Mouse (Mus musculus): ENCODE measurements at regions not wholly inside any gene's neighbourhood (a gene's known extent, or its start where the extent isn't known, plus 50 kb on each side); places are given as distances from the start of the nearest gene placed in this dataset.

DNA sequence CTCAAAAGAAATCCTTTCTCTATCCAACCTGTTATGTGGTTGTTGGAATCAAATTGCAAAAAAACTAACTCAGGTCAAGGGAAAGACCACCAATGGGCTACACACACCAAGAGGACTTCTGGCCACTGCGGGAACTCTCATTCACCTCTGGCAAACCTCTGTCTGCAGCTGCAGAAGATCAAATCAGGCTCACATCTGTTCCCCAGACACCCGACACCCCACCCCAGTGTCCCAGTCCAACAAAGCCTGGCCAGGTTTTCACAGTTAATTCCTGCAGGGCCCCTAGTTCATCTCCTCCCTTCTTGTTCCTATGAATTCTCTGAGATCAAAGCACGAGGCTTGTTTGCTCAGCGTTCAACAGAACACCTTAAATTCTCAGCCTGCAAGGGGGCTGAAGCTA, 82.0 kb upstream of the Rgma start:
- ATAC-seq: no peak
- no peaks in the 10 kb centered on the region for H3K4me1 ChIP-seq (ENCODE audit: control insufficient read depth, insufficient read depth, low read depth, low read length)
- 78% methylated on average over 4 of the region's 4 CpGs for WGBS
- H3K36me3 ChIP-seq (ENCODE audit: control insufficient read depth, insufficient read depth, low read length): no peaks in the 10 kb centered on the region
- no peak overlapping the region for H3K27ac ChIP-seq (ENCODE audit: low read depth, low read length)
- H3K9ac ChIP-seq (ENCODE audit: low read depth, low read length): no peak overlapping the region
- peaks cover 3% of the 10 kb centered on the region for H3K9me3 ChIP-seq (ENCODE audit: control insufficient read depth, low read length)
- H3K4me2 ChIP-seq (ENCODE audit: low read length): no peak overlapping the region
- no peaks in the 10 kb centered on the region for H3K27me3 ChIP-seq (replicated peaks; ENCODE audit: control insufficient read depth, insufficient read depth, low read length)
- H3K4me3 ChIP-seq (ENCODE audit: low read length): no peak overlapping the region

DNA sequence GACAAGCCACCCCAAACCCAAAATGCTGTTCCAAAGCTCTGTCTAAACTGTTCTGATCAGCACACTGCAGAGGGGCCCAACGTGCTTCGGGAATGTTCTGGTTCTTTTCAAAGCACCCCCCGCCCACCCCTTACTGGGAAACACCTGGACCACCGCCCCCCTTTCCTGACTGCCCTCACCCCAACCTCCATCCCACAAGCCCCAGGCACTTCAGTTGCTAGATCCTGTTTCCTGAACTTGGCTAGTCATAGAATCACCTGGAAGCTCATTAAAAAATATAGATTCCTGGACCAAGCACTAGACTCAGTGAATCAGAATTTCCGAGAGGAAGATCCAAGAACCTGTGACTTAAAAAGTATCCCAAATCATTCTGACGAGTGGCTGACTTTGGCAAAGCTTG, 80.9 kb upstream of the Rgma start:
- Histone ChIP-seq H3K4me2 (ENCODE audit: low read length) (no peak overlapping the region), H3K36me3 (ENCODE audit: control insufficient read depth, insufficient read depth, low read length) (no peaks in the 10 kb centered on the region), H3K27me3 (replicated peaks; ENCODE audit: control insufficient read depth, insufficient read depth, low read length) (no peaks in the 10 kb centered on the region), H3K4me1 (ENCODE audit: control insufficient read depth, insufficient read depth, low read depth, low read length) (no peaks in the 10 kb centered on the region), H3K27ac (ENCODE audit: low read depth, low read length) (no peak overlapping the region), H3K9me3 (ENCODE audit: control insufficient read depth, low read length) (peaks cover 3% of the 10 kb centered on the region), H3K4me3 (ENCODE audit: low read length) (no peak overlapping the region), H3K9ac (ENCODE audit: low read depth, low read length) (no peak overlapping the region)
- 87% methylated on average over 6 of the region's 6 CpGs for WGBS
- no peak for ATAC-seq

DNA sequence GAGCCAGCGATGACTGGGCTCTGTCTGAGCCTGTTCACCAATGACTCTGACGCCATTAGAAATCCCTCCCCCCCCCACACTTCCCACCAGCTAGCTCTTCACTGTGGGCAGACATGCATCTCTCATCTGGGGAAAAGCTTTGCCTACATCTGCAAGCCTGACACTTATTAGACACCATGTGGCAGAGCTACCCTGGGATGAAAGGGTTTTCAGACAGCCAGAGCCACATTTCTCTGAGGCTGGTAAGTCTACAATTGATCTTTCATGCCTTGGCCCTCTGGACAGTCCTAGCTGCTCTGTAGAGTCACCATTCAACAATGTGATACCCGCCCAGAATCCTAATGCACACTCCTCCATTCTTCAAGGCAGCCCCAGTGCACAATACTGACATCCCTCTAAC, 72.8 kb upstream of the Rgma start:
- whole genome bisulfite sequencing: 32% methylated on average over 3 of the region's 3 CpGs
- no peaks in the 10 kb centered on the region for H3K27me3 ChIP-seq (replicated peaks; ENCODE audit: control insufficient read depth, insufficient read depth, low read length)
- H3K9me3 ChIP-seq (ENCODE audit: control insufficient read depth, low read length): no peaks in the 10 kb centered on the region
- no peak overlapping the region for H3K4me2 ChIP-seq (ENCODE audit: low read length)
- H3K9ac ChIP-seq (ENCODE audit: low read depth, low read length): no peak overlapping the region
- no peaks in the 10 kb centered on the region for H3K36me3 ChIP-seq (ENCODE audit: control insufficient read depth, insufficient read depth, low read length)
- H3K27ac ChIP-seq (ENCODE audit: low read depth, low read length): peak overlapping the region; percentile 67
- ATAC-seq: peak; percentile 91
- H3K4me1 ChIP-seq (ENCODE audit: control insufficient read depth, insufficient read depth, low read depth, low read length): peaks cover 15% of the 10 kb centered on the region
- H3K4me3 ChIP-seq (ENCODE audit: low read length): no peak overlapping the region

DNA sequence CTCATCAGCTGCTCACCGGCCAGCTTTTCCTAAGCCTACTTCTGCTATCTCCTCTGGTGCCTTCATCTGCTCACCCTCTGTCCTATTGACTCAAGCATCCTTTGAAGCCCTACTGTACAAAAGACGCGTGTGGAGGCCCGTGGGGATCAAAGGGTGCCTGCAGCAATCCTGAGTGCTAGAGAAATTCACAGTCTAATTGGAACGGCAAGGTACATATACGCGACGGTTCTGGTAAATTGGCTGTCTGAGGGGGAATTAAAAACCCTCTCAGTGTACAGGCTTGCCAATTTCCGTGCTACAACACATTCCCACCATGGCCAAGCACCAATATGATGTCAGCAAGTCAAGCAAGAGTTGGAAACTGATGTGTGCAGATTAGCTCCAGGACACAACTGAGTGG, 71.5 kb upstream of the Rgma start:
- no peaks in the 10 kb centered on the region for H3K27me3 ChIP-seq (replicated peaks; ENCODE audit: control insufficient read depth, insufficient read depth, low read length)
- H3K36me3 ChIP-seq (ENCODE audit: control insufficient read depth, insufficient read depth, low read length): no peaks in the 10 kb centered on the region
- H3K27ac ChIP-seq (ENCODE audit: low read depth, low read length): no peak overlapping the region
- ATAC-seq: no peak
- WGBS: 21% methylated on average over 9 of the region's 9 CpGs
- no peak overlapping the region for H3K4me2 ChIP-seq (ENCODE audit: low read length)
- no peaks in the 10 kb centered on the region for H3K9me3 ChIP-seq (ENCODE audit: control insufficient read depth, low read length)
- H3K9ac ChIP-seq (ENCODE audit: low read depth, low read length): no peak overlapping the region
- peaks cover 15% of the 10 kb centered on the region for H3K4me1 ChIP-seq (ENCODE audit: control insufficient read depth, insufficient read depth, low read depth, low read length)
- H3K4me3 ChIP-seq (ENCODE audit: low read length): no peak overlapping the region

DNA sequence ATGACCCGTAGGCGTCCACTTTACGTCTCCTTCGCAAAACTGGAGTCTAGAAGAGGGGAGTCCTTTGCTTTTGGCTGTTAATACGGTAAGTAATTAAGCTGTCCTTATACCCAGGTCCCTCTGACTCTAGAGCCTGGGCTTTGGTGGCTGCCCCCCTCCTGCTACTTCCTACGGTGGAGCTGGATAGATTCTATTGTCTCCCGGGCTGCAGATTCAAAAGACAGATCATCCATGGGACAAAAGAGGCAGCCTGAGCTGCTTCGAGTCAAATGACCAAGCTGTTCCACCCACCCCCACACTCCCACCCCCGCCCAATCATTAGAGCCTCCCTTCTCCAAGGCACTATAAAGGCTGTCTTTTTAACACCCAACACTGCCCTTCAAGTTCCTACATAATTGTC, 70.5 kb upstream of the Rgma start:
- H3K4me2 ChIP-seq (ENCODE audit: low read length): no peak overlapping the region
- peaks cover 15% of the 10 kb centered on the region for H3K4me1 ChIP-seq (ENCODE audit: control insufficient read depth, insufficient read depth, low read depth, low read length)
- no peak overlapping the region; the same call in 1 of the 2 replicates for H3K9ac ChIP-seq (ENCODE audit: low read depth, low read length)
- peak; percentile 27; the same call in 1 of the 2 replicates for ATAC-seq
- H3K27ac ChIP-seq (ENCODE audit: low read depth, low read length): peak overlapping the region; percentile 52; the same call in 1 of the 2 replicates
- no peaks in the 10 kb centered on the region for H3K36me3 ChIP-seq (ENCODE audit: control insufficient read depth, insufficient read depth, low read length)
- no peaks in the 10 kb centered on the region for H3K27me3 ChIP-seq (replicated peaks; ENCODE audit: control insufficient read depth, insufficient read depth, low read length)
- H3K4me3 ChIP-seq (ENCODE audit: low read length): no peak overlapping the region
- WGBS: 7% methylated on average over 9 of the region's 9 CpGs
- no peaks in the 10 kb centered on the region for H3K9me3 ChIP-seq (ENCODE audit: control insufficient read depth, low read length)

DNA sequence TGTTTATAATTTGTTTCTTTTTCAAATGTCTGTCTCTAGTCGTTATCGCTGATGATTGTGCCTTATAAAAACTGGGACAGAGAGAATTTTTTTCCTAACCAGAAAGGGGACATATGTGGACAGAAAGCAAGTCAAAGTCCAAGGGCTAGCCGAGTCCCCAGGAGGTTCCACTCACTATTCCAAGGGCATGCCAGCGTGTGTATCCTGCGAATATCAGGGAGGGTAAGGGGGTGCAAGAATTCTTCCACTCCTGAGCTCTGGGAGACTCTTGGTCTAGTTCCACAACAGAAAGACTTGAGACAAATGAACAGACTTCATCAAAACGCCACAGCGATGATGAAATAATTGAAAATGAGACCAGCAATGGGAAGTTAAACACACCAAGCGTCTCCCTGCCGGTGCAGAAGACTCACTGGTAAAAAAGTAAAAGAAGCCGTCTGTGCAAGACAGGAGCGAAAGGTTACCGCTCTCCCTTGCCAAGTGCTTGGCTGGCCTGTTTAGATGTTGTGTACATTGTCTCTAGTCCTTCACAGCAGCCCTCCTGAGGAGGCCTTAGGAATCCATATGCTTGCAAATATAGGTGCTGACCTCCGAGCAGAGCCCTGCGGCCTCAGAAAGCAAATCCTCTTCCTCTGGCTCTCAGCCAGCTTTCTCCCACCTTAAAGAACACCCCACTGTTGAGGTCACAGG, 69.9 kb upstream of the Rgma start:
- 13% methylated on average over 14 of the region's 14 CpGs for WGBS
- no peaks in the 10 kb centered on the region for H3K36me3 ChIP-seq (ENCODE audit: control insufficient read depth, insufficient read depth, low read length)
- no peak for ATAC-seq
- H3K9me3 ChIP-seq (ENCODE audit: control insufficient read depth, low read length): no peaks in the 10 kb centered on the region
- H3K27me3 ChIP-seq (replicated peaks; ENCODE audit: control insufficient read depth, insufficient read depth, low read length): no peaks in the 10 kb centered on the region
- H3K4me1 ChIP-seq (ENCODE audit: control insufficient read depth, insufficient read depth, low read depth, low read length): peaks cover 15% of the 10 kb centered on the region
- no peak overlapping the region for H3K4me2 ChIP-seq (ENCODE audit: low read length)
- no peak overlapping the region for H3K9ac ChIP-seq (ENCODE audit: low read depth, low read length)
- H3K27ac ChIP-seq (ENCODE audit: low read depth, low read length): peak overlapping the region; percentile 59
- no peak overlapping the region for H3K4me3 ChIP-seq (ENCODE audit: low read length)

DNA sequence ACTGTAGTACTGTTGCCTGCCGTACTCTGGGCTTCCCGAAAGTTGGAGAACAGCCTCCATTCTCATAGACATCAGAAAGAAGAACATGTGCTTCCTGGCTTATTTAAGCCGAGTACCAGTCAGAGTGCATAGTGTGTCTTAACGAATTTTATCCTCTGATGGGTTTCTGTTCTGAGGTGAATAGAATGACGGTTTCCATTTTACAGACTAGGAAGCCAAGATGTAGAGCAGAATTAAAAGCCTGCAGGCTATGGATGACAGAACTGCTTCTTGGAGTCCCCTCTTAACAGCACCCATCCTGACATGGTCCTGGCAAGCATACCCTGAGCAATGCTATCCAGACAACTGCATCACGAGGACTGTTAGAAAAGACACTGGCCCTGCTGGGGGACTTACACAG, 69.0 kb upstream of the Rgma start:
- WGBS: 51% methylated on average over 6 of the region's 6 CpGs

DNA sequence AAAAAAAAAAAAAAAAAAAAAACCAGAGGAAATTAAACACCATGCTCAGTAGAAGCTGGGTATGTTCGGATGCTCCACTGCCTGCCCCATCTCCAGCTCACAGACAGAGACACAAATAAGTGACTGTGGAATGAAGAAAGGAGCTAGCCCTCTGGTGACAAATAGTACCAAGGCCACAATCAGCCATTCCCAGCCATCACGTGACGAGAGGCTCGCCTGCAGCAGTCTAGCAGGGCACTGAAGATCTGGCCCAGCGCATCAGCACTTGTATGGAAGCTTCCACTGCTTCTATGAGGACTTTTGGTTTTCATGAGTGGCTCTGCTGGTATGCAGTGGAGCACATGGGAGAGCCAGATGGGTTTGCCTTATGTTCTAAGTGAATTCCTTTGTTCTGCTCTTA, 68.6 kb upstream of the Rgma start:
- no peaks in the 10 kb centered on the region for H3K27me3 ChIP-seq (replicated peaks; ENCODE audit: control insufficient read depth, insufficient read depth, low read length)
- WGBS: 42% methylated on average over 5 of the region's 5 CpGs
- ATAC-seq: no peak

More for the DNA sequence above, 69.0 kb upstream of the Rgma start:
- H3K36me3 ChIP-seq (ENCODE audit: control insufficient read depth, insufficient read depth, low read length): no peaks in the 10 kb centered on the region
- H3K4me2 ChIP-seq (ENCODE audit: low read length): no peak overlapping the region
- peaks cover 15% of the 10 kb centered on the region for H3K4me1 ChIP-seq (ENCODE audit: control insufficient read depth, insufficient read depth, low read depth, low read length)
- ATAC-seq: no peak
- no peaks in the 10 kb centered on the region for H3K9me3 ChIP-seq (ENCODE audit: control insufficient read depth, low read length)
- H3K4me3 ChIP-seq (ENCODE audit: low read length): no peak overlapping the region
- H3K27ac ChIP-seq (ENCODE audit: low read depth, low read length): no peak overlapping the region
- no peak overlapping the region for H3K9ac ChIP-seq (ENCODE audit: low read depth, low read length)
- H3K27me3 ChIP-seq (replicated peaks; ENCODE audit: control insufficient read depth, insufficient read depth, low read length): no peaks in the 10 kb centered on the region

DNA sequence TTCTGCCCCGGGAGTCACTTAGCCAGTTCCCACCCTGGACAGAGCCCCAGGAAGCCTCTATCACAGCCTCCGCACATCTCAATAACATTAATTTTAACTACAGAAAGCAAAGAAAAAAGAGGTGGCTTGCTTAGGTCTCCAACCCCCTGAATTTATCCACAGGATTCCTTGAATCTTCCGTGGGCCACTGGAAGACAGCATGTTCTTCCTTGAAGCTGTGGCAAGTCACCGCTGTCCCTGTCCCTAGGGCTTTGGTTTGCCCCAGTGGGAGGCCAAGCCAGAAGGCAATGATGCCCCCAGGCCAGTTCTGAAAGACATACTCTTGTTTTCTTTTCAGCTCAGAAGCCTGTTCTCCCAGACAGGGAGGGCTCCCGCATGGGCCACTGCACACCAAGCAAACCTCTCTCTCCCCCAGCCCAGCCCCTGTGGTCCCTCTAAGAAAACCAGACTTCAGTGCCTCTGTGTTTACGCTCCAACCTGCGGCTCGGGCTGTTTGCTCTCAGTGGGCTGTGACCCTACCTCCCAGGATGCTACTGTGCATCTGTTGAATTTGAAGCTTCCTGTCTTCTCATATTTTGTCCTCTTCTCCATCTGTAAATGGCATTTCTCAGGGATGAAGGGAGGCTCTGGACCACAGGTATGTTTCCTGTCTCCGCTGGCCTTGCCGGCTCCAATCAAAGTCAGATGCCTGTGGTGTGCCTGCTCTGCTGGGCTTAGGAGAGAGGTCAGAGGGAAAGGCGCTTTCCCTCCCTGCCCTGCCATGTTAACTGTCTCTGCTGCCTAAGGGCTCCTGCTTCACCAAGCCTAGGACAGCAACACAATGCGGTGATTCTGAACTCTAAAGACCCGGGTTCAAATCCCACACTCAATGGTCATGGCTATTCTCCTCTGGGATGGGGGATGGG, 67.5 kb upstream of the Rgma start:
- Histone ChIP-seq H3K4me3 (ENCODE audit: low read length) (no peak overlapping the region), H3K27ac (ENCODE audit: low read depth, low read length) (no peak overlapping the region), H3K9me3 (ENCODE audit: control insufficient read depth, low read length) (no peaks in the 10 kb centered on the region), H3K4me2 (ENCODE audit: low read length) (no peak overlapping the region), H3K9ac (ENCODE audit: low read depth, low read length) (no peak overlapping the region), H3K27me3 (replicated peaks; ENCODE audit: control insufficient read depth, insufficient read depth, low read length) (no peaks in the 10 kb centered on the region), H3K36me3 (ENCODE audit: control insufficient read depth, insufficient read depth, low read length) (no peaks in the 10 kb centered on the region), H3K4me1 (ENCODE audit: control insufficient read depth, insufficient read depth, low read depth, low read length) (peaks cover 15% of the 10 kb centered on the region)
- no peak for ATAC-seq
- 38% methylated on average over 13 of the region's 13 CpGs for WGBS

More for the DNA sequence above, 68.6 kb upstream of the Rgma start:
- Histone ChIP-seq H3K9me3 (ENCODE audit: control insufficient read depth, low read length) (no peaks in the 10 kb centered on the region), H3K36me3 (ENCODE audit: control insufficient read depth, insufficient read depth, low read length) (no peaks in the 10 kb centered on the region), H3K4me2 (ENCODE audit: low read length) (no peak overlapping the region), H3K27ac (ENCODE audit: low read depth, low read length) (no peak overlapping the region), H3K9ac (ENCODE audit: low read depth, low read length) (no peak overlapping the region), H3K4me3 (ENCODE audit: low read length) (no peak overlapping the region), H3K4me1 (ENCODE audit: control insufficient read depth, insufficient read depth, low read depth, low read length) (peaks cover 15% of the 10 kb centered on the region)
